Mouse (Mus musculus) Muller cell, postnatal 12 days (primary cell): ENCODE measurements around the gene Gm614.

Source experiments
- DNase-seq: peaks from one replicate; pipeline ENCODE4 v3.0.0-alpha.2; 2015; ENCODE audit errors: inconsistent ontology term

The Gm614 gene

GRCm38 (mm10) chrX:101263892-101264291, at the start of gene Gm614:
Gene Gm614 (minus strand): TSS chrX:101263992.
- DNase-seq = no peak

- DNase-seq = no peak
Observed at GRCm38 (mm10) chrX:101309299-101309698, 45.5 kb upstream of the Gm614 start.

GRCm38 (mm10) chrX:101304646-101305045, 40.9 kb upstream of the Gm614 start:
- no peak for DNase-seq

- DNase-seq = no peak
Observed at GRCm38 (mm10) chrX:101301654-101302053, 37.9 kb upstream of the Gm614 start.

GRCm38 (mm10) chrX:101300427-101301030, 36.7 kb upstream of the Gm614 start:
- DNase-seq = peak; percentile 52

- DNase-seq = peak; percentile 19
Observed at GRCm38 (mm10) chrX:101299473-101300426, 36.0 kb upstream of the Gm614 start.

- DNase-seq = peak; percentile 29
Observed at GRCm38 (mm10) chrX:101299055-101299454, 35.3 kb upstream of the Gm614 start, which contains the start of gene Nlgn3. Gene Nlgn3 (plus strand): TSS chrX:101299168.

- no peak for DNase-seq
Observed at GRCm38 (mm10) chrX:101290111-101290510, 26.3 kb upstream of the Gm614 start.

- DNase-seq = no peak
Observed at GRCm38 (mm10) chrX:101289037-101289436, 25.2 kb upstream of the Gm614 start.

GRCm38 (mm10) chrX:101288432-101288831, 24.6 kb upstream of the Gm614 start:
- DNase-seq = no peak

- no peak for DNase-seq
Observed at GRCm38 (mm10) chrX:101287543-101287942, 23.8 kb upstream of the Gm614 start.

- no peak for DNase-seq
Observed at GRCm38 (mm10) chrX:101285953-101286670, 22.3 kb upstream of the Gm614 start.

- DNase-seq = peak; percentile 16
Observed at GRCm38 (mm10) chrX:101285534-101285933, 21.7 kb upstream of the Gm614 start.

GRCm38 (mm10) chrX:101282813-101283212, 19.0 kb upstream of the Gm614 start:
- no peak for DNase-seq

- DNase-seq = peak; percentile 92
Observed at GRCm38 (mm10) chrX:101273875-101274738, 10.3 kb upstream of the Gm614 start, which contains the start of gene Med12. Gene Med12 (plus strand): TSS chrX:101274030.

GRCm38 (mm10) chrX:101273410-101273809, 9.6 kb upstream of the Gm614 start:
- DNase-seq = no peak

GRCm38 (mm10) chrX:101268755-101269124, 4.9 kb upstream of the Gm614 start, which contains the start of gene Gm20489:
Gene Gm20489 (minus strand): TSS chrX:101269023.
- no peak for DNase-seq

GRCm38 (mm10) chrX:101268025-101268754, 4.4 kb upstream of the Gm614 start, which contains the start of gene Il2rg:
Gene Il2rg (minus strand): TSS chrX:101268255.
- no peak for DNase-seq

GRCm38 (mm10) chrX:101266631-101267030, 2.8 kb upstream of the Gm614 start:
- no peak for DNase-seq
